Mouse (Mus musculus) olfactory bulb, adult 2 months (tissue): ENCODE results near the gene Hypk.

Experiments
- CTCF ChIP-seq: fragments of 200-500 bp; IDR thresholded peaks from 2 replicates; pipeline ENCODE4 v1.5.1; 2012; ENCODE audit warnings: low read depth, mild to moderate bottlenecking, low read length, moderate library complexity; ENCODE audit not compliant: insufficient read depth
- POLR2A ChIP-seq: fragments of 200-500 bp; IDR thresholded peaks from 2 replicates; pipeline ENCODE4 v1.6.1; 2012; ENCODE audit warnings: mild to moderate bottlenecking, low read depth, low read length, moderate library complexity; ENCODE audit not compliant: insufficient read depth

DNA sequence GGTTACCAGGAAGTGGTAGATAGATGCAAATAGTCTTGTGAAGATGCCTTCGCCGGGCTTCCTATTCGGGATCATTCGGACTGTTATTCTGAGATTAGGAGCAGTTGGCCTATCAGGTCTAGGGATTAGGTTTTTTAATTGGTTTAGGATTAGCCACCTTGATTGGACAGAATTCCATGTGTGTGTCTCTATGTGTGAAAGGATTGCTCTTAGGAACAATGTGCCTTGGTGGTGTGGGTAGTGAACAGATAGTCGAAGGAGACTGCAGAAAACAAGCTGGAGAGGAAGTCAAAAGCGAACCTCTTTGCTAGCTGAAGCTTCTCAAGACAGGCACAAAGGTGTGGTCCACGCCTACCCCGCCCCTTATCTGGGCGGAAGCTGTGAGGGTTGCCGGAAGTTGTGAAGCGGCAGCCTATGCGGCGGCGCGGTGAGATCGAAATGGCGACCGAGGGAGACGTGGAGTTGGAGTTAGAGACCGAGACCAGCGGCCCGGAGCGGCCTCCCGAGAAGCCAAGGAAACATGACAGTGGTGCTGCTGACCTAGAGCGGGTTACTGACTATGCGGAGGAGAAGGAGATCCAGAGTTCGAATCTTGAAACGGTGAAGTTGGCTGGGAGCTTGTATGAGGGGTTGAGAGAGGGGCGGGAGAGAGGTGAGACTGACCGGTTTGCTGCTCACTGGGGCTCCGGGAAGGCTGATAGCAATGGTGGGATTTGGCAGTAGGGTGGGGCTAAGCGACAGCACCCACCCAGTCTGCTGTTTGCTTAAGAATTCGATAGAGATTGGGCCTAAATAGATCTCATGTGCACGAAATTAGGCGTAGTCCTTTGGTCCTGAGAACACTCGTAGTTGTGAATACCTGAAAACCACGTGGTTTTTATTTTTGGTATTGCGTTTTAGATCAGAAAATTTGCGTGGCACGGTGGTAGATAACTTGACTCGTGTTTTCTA lies 3.9 kb downstream of the Hypk start, which contains the start of gene Serinc4:
- TF ChIP-seq CTCF: no peak
- peak; percentile 67 for TF ChIP-seq POLR2A
